Mouse (Mus musculus): Measurements from ENCODE around the gene Wdtc1. TPM values are rescaled to one million over a fixed set of nuclear protein-coding genes. Genes with fewer than 3 reads are reported as not detected.

Gene Wdtc1
- total and polyA plus RNA-seq, 3 experiments = 2.8 to 10.8 (median 9.6) TPM

DNA sequence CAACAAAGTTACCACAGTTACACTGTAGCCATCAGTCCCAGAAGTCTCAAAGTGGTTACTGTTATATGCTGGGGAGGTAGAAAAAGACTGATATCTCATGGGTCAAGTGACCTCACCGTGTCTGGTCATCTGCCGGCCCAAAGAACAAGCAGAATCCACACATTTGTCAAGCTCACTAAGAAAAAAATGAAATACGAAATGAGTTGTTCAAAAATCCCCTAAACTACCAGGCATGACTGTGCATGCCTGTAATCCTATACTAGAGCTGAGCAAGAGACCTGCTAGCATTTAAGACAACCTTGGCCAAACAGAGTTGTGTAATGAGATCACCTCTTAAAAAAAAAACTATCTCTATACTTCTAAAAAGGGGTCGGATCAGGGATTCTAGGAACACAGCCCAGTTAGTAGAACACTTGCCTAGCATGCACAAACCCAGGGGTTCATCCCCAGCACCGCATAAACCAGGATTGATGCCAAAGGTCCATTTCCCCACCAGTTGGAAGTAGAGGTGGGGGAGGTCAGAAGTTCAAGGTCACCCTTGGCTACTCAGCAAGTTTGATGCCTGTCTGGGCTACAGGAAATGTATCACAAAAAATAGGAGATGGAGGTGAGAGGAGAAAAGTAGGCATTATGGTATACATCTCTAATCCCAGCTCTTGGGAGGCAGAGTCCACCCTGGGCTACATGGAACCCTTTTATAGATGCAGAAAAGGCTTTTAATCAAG is 5.1 kb downstream of the Wdtc1 start:
- peaks cover under 1% of the 10 kb centered on the region for H3K27me3 ChIP-seq (replicated peaks)
- H3K9ac ChIP-seq (ENCODE audit: insufficient read depth, low read depth) = no peak overlapping the region
- dilution Hi-C loops (cut with MboI; ENCODE audit: extremely low pct_ligation_motif_present, extremely low pct_unique_long_range_greater_than_20kb, low sequenced_read_pairs) (no loop called here), in situ Hi-C loops (cut with MboI; ENCODE audit: low pct_ligation_motif_present, low pct_unique_long_range_greater_than_20kb, low sequenced_read_pairs) (loop anchor here (5.0 kb wide), 2 partner anchors 41 to 104 kb away; no protein-coding TSS in a partner anchor)
- peak overlapping the region; percentile 42 for H3K4me2 ChIP-seq (ENCODE audit: insufficient read depth, low read depth, poor library complexity, severe bottlenecking)
- DNase-seq (ENCODE audit: extremely low read depth) = peak; percentile 62
- no peaks in the 10 kb centered on the region for H3K79me2 ChIP-seq (replicated peaks; ENCODE audit: control insufficient read depth, extremely low read depth, insufficient read depth, poor library complexity, severe bottlenecking)
- H3K36me3 ChIP-seq (replicated peaks in 1 of 2; ENCODE audit: control insufficient read depth in 1 of 2, insufficient read depth in 1 of 2, low read length in 1 of 2) = no peaks in the 10 kb centered on the region
- TF ChIP-seq KAT2A (IDR thresholded peaks at IDR 0.05; ENCODE audit: insufficient replicate concordance, low read length) (no peak), ETS1 (conservative IDR thresholded peaks at IDR 0.05; ENCODE audit: low read depth, low read length) (peak; percentile 62; the same call in 1 of the 2 replicates), ZNF384 (IDR thresholded peaks at IDR 0.05; ENCODE audit: low read depth, low read length) (peak; percentile 91), MAX (IDR thresholded peaks at IDR 0.05; ENCODE audit: low read length) (no peak; the same call in 1 of the 2 replicates), SMC3 (IDR thresholded peaks at IDR 0.05; ENCODE audit: low read depth, low read length) (no peak), RAD21 (IDR thresholded peaks at IDR 0.05; ENCODE audit: low read depth, low read length) (no peak; the same call in 1 of the 2 replicates), ZC3H11A (IDR thresholded peaks at IDR 0.05; ENCODE audit: low read depth, low read length) (no peak), EP300 (IDR thresholded peaks at IDR 0.05; ENCODE audit: low read length) (peak; percentile 85), NRF1 (IDR thresholded peaks at IDR 0.05; ENCODE audit: low read depth, low read length) (no peak), RCOR1 (conservative IDR thresholded peaks at IDR 0.05; ENCODE audit: low read depth, low read length) (no peak), POLR2AphosphoS2 (IDR thresholded peaks at IDR 0.05; ENCODE audit: low read depth, low read length) (no peak), CTCF (conservative IDR thresholded peaks at IDR 0.05 in 1 of 2, IDR thresholded peaks at IDR 0.05 in 1 of 2; ENCODE audit: low read depth in 2 of 2, low read length in 2 of 2) (no peak), MXI1 (IDR thresholded peaks at IDR 0.05; ENCODE audit: low read depth, low read length) (no peak), JUN (IDR thresholded peaks at IDR 0.05; ENCODE audit: insufficient read depth, low read depth, low read length) (no peak; the same call in 1 of the 2 replicates), TBP (conservative IDR thresholded peaks at IDR 0.05; ENCODE audit: low read depth, low read length) (0 out of 2 replicates have a peak, but pooled peaks have one; percentile 13), SIN3A (IDR thresholded peaks at IDR 0.05; ENCODE audit: low read length) (0 out of 2 replicates have a peak, but pooled peaks have one; percentile 18), CHD2 (IDR thresholded peaks at IDR 0.05; ENCODE audit: low read length) (peak; percentile 33; the same call in 1 of the 2 replicates), ZKSCAN1 (IDR thresholded peaks at IDR 0.05; ENCODE audit: borderline replicate concordance, low read depth, low read length) (no peak), MYC (IDR thresholded peaks at IDR 0.05; ENCODE audit: low read depth, low read length) (0 out of 2 replicates have a peak, but pooled peaks have one; percentile 10), TCF12 (IDR thresholded peaks at IDR 0.05; ENCODE audit: low read depth, low read length) (peak; percentile 49; the same call in 1 of the 2 replicates), ZMIZ1 (IDR thresholded peaks at IDR 0.05; ENCODE audit: low read depth, low read length) (no peak), ELF1 (IDR thresholded peaks at IDR 0.05; ENCODE audit: low read depth, low read length) (no peak), HCFC1 (IDR thresholded peaks at IDR 0.05; ENCODE audit: low read depth, low read length) (no peak), JUND (conservative IDR thresholded peaks at IDR 0.05; ENCODE audit: low read depth, low read length) (peak; percentile 73), PAX5 (IDR thresholded peaks at IDR 0.05; ENCODE audit: low read length) (no peak), MAFK (IDR thresholded peaks at IDR 0.05; ENCODE audit: insufficient replicate concordance, low read length) (peak; percentile 3; the same call in 1 of the 2 replicates), CHD1 (IDR thresholded peaks at IDR 0.05; ENCODE audit: low read depth, low read length) (peak; percentile 99), POLR2A (IDR thresholded peaks at IDR 0.05; ENCODE audit: low read depth, low read length) (no peak), MEF2A (IDR thresholded peaks at IDR 0.05; ENCODE audit: borderline replicate concordance, low read depth, low read length) (0 out of 2 replicates have a peak, but pooled peaks have one; percentile 42), UBTF (IDR thresholded peaks at IDR 0.05; ENCODE audit: low read depth, low read length) (no peak), IRF4 (IDR thresholded peaks at IDR 0.05; ENCODE audit: low read depth, low read length) (peak; percentile 85), BHLHE40 (IDR thresholded peaks at IDR 0.05; ENCODE audit: low read depth, low read length) (peak; percentile 76), NELFE (IDR thresholded peaks at IDR 0.05; ENCODE audit: low read depth, low read length) (peak; percentile 41; the same call in 1 of the 2 replicates)
- H3K9me3 ChIP-seq (replicated peaks; ENCODE audit: low read length) = no peaks in the 10 kb centered on the region
- peaks cover 3 to 29% of the 10 kb centered on the region in 2 experiments for H3K4me1 ChIP-seq (ENCODE audit: control insufficient read depth in 1 of 2, insufficient read depth in 2 of 2)
- no peak overlapping the region for H3K4me3 ChIP-seq (replicated peaks in 1 of 3; ENCODE audit: low read depth in 2 of 3, low read length in 2 of 3, poor library complexity in 1 of 3)
- peak overlapping the region; percentile 99 for H3K27ac ChIP-seq (ENCODE audit: insufficient read depth, low read depth)
